Mouse (Mus musculus) forebrain, embryonic 16.5 days (tissue): ENCODE measurements around the gene Hsd17b3. TPM values are rescaled to one million over a fixed set of nuclear protein-coding genes. Genes with fewer than 3 reads are reported as not detected.
"Not testable (repeated sequence)": the region's sequence is repeated elsewhere in the genome, so short reads cannot be mapped to it uniquely, and the experiment has no call there.

ENCODE experiments used
- ATAC-seq: fragments of 200-750 bp; cut with Nextera tagmentation; 2 replicates; pipeline ENCODE4 v1.8.0; 2017; ENCODE audit warnings: mild to moderate bottlenecking, moderate library complexity
- H3K27ac ChIP-seq: fragments of 300-500 bp; sonication (generic); 2 replicates; pipeline ENCODE4 v1.5.1; 2014; ENCODE audit warnings: low read length, control low read depth
- H3K27me3 ChIP-seq: fragments of 300-500 bp; sonication (generic); replicated peaks from 2 replicates; pipeline ENCODE4 v1.6.1; 2014; ENCODE audit warnings: low read length; ENCODE audit not compliant: control insufficient read depth, insufficient read depth
- H3K36me3 ChIP-seq: fragments of 300-500 bp; sonication (generic); 2 replicates; pipeline ENCODE4 v1.6.1; 2014; ENCODE audit not compliant: control insufficient read depth, insufficient read depth
- H3K4me1 ChIP-seq: fragments of 300-500 bp; sonication (generic); replicated peaks from 2 replicates; pipeline ENCODE4 v1.6.1; 2014; ENCODE audit warnings: low read length; ENCODE audit not compliant: control insufficient read depth, insufficient read depth
- H3K4me2 ChIP-seq: fragments of 300-500 bp; sonication (generic); 2 replicates; pipeline ENCODE4 v1.6.1; 2014; ENCODE audit warnings: mild to moderate bottlenecking, low read length, control low read depth
- H3K4me3 ChIP-seq: fragments of 300-500 bp; sonication (generic); replicated peaks from 2 replicates; pipeline ENCODE4 v1.5.1; 2014; ENCODE audit warnings: mild to moderate bottlenecking, low read length, control low read depth
- H3K9ac ChIP-seq: fragments of 300-500 bp; sonication (generic); replicated peaks from 2 replicates; pipeline ENCODE4 v1.6.1; 2014; ENCODE audit warnings: low read depth, low read length, control low read depth
- H3K9me3 ChIP-seq: fragments of 300-500 bp; sonication (generic); 2 replicates; pipeline ENCODE4 v1.6.1; 2016; ENCODE audit warnings: low read length; ENCODE audit not compliant: control insufficient read depth
- WGBS: fragments of 180-500 bp; shearing (Covaris S2); extraction: QIAGEN DNeasy Blood & Tissue Kit; methylation state at CpG from one replicate; pipeline ENCODE4 v1.1.7; 2014; 5-methylcytosine and 5-hydroxymethylcytosine counted together
- polyA plus RNA-seq: library from polyadenylated mRNA; unstranded; fragments of >200 nt; fragmentation: Nextera tagmentation; extraction: Ambion mirVana; gene quantifications from 2 replicates; pipeline ENCODE4 v1.2.1, GENCODE M21; 2015

Gene Hsd17b3
- polyA plus RNA-seq, 1 experiment from 2014 or later = not detected

GRCm38 (mm10) chr13:64060935-64061506 is 28.0 kb downstream of the Hsd17b3 start:
- no peak overlapping the region for H3K4me2 ChIP-seq
- no peak for ATAC-seq
- H3K27ac ChIP-seq = no peak overlapping the region
- H3K4me1 ChIP-seq = no peaks in the 10 kb centered on the region
- WGBS = 72% methylated on average over 5 of the region's 5 CpGs
- H3K9ac ChIP-seq = no peak overlapping the region
- no peak overlapping the region for H3K4me3 ChIP-seq
- no peaks in the 10 kb centered on the region for H3K9me3 ChIP-seq
- H3K27me3 ChIP-seq = no peaks in the 10 kb centered on the region
- H3K36me3 ChIP-seq = no peaks in the 10 kb centered on the region

DNA sequence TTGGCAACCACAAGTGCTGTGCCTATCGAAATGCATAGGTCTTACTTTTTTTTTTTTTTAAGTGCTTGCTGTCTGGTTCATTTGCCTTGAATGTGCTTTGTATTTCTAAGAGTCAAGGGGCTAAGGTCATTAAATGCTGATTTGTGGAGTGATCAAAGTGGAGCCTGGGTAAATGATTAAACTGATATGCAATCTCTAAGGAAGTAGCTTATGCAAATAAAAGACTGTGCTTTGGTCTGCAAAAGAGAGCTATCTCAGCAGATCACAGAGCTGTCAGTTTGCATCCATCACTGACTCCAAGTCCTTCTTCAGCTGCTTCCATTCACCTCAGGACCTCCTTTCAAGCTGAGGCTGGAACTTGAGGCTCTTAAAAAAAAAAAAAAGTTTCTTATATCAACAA is 35.1 kb downstream of the Hsd17b3 start:
- Histone ChIP-seq H3K9me3 (peaks cover 4% of the 10 kb centered on the region; the same call in 1 of the 2 replicates), H3K9ac (no peak overlapping the region), H3K4me3 (no peak overlapping the region), H3K27me3 (no peaks in the 10 kb centered on the region), H3K36me3 (no peaks in the 10 kb centered on the region), H3K4me1 (no peaks in the 10 kb centered on the region), H3K27ac (no peak overlapping the region), H3K4me2 (no peak overlapping the region)
- no peak for ATAC-seq
- 80% methylated on average over 1 of the region's 1 CpGs for WGBS

- H3K4me3 ChIP-seq, H3K27ac ChIP-seq, H3K4me2 ChIP-seq, H3K27me3 ChIP-seq, H3K9me3 ChIP-seq, ATAC-seq, H3K4me1 ChIP-seq, H3K9ac ChIP-seq, H3K36me3 ChIP-seq: not testable (repeated sequence)
- WGBS = 88% methylated on average over 2 of the region's 2 CpGs
Observed at GRCm38 (mm10) chr13:64052281-64052680, 36.7 kb downstream of the Hsd17b3 start.

DNA sequence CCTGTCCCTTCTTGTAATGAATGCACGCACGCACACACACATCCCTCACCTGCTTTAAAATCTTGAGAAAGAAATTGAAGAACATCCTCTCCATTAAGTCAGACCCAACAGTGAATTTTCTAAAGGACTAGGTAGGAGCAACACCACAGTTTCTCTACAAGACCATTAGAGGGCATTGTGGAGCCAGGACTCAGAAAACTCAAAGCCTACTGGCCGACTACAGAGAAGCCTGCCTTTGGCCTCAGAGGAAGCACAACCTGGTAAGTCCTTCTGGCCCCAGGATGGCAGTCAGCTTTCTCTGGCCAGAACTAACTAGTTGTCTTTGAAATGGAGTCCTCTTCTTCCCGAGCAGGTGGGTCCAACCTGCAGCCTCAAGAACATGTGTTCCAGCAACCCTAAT is 38.1 kb downstream of the Hsd17b3 start:
- Histone ChIP-seq H3K9me3 (peaks cover 4% of the 10 kb centered on the region; the same call in 1 of the 2 replicates), H3K36me3 (no peaks in the 10 kb centered on the region), H3K9ac (no peak overlapping the region), H3K27me3 (no peaks in the 10 kb centered on the region), H3K4me1 (no peaks in the 10 kb centered on the region), H3K4me2 (no peak overlapping the region), H3K4me3 (no peak overlapping the region), H3K27ac (no peak overlapping the region)
- 69% methylated on average over 4 of the region's 4 CpGs for WGBS
- no peak for ATAC-seq

DNA sequence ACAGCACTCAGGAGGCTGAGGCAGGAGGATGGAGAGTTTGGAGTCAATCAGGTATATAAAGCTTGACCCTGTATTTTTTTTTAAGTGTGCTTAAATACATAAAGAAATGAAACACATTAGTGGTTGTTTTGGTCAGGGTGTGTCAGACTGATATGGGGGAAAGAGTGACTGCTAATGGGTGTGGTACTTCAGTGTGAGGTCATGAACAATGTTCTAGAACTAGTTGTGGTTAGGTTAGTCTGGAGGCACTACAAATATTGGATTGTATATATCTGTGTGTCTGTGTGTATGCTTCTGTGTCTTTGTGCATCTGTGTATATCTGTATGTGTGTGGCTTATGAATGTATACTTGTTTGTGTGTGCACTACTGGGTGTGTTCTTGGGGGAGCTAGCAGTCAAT is 39.5 kb downstream of the Hsd17b3 start:
- Histone ChIP-seq H3K36me3 (no peaks in the 10 kb centered on the region), H3K9me3 (0 out of 2 replicates have a peak, but pooled peaks cover 4% of the 10 kb centered on the region), H3K4me3 (no peak overlapping the region), H3K27ac (no peak overlapping the region), H3K9ac (no peak overlapping the region), H3K4me1 (no peaks in the 10 kb centered on the region), H3K27me3 (no peaks in the 10 kb centered on the region), H3K4me2 (no peak overlapping the region)
- no peak for ATAC-seq

DNA sequence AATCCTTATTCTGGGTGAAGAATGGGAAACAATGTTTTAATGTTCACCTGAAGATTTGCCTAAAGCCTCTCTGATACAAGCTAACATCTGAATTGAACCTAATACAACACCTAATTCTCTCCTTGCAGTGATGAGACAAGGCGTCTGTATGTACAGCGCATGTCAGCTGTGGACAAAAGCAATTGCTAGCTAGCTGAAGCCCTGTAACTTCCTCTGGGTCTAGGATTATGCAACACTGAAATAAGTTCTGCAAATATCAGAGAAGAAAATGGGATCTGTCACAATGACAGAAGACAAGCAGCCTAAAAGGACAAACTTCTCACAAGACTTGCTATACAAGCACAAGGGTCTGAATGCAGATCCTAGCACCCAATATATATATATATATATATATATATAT is 40.6 kb downstream of the Hsd17b3 start:
- no peak for ATAC-seq
- 88% methylated on average over 2 of the region's 2 CpGs for WGBS
- H3K4me1 ChIP-seq = no peaks in the 10 kb centered on the region

DNA sequence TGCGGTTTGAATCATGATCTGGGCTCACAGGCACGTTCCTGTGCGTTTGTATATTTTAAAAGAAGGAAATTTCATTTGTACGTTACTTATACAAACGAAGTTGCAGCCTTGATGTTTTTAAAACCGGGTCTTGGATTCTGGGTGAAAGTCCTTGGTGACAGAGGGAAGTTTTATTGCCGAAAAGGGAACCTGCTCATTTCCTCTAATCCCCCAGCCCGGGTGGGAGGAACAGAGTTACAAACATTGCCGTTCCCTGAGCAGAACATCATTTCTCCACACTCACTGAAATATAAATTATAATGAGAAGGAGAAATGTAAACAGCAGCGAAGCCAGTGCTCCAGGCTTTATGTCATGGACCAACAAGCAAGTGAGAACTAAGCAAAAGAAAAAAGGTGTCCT is 49.1 kb downstream of the Hsd17b3 start:
- no peak for ATAC-seq
- no peak overlapping the region for H3K4me3 ChIP-seq
- H3K9me3 ChIP-seq = no peaks in the 10 kb centered on the region
- 0 out of 2 replicates have a peak, but pooled peaks cover 5% of the 10 kb centered on the region for H3K27me3 ChIP-seq
- no peak overlapping the region for H3K9ac ChIP-seq
- 83% methylated on average over 10 of the region's 10 CpGs for WGBS
- H3K27ac ChIP-seq = no peak overlapping the region
- no peaks in the 10 kb centered on the region for H3K4me1 ChIP-seq
- no peaks in the 10 kb centered on the region for H3K36me3 ChIP-seq
- no peak overlapping the region for H3K4me2 ChIP-seq

More for the DNA sequence above, 40.6 kb downstream of the Hsd17b3 start:
- Histone ChIP-seq H3K9me3 (0 out of 2 replicates have a peak, but pooled peaks cover 4% of the 10 kb centered on the region), H3K4me3 (no peak overlapping the region), H3K27me3 (no peaks in the 10 kb centered on the region), H3K36me3 (no peaks in the 10 kb centered on the region), H3K9ac (no peak overlapping the region), H3K27ac (no peak overlapping the region), H3K4me2 (no peak overlapping the region)

- Histone ChIP-seq H3K4me1 (no peaks in the 10 kb centered on the region), H3K9me3 (no peaks in the 10 kb centered on the region), H3K27me3 (peaks cover 5% of the 10 kb centered on the region; the same call in 1 of the 2 replicates), H3K27ac (no peak overlapping the region), H3K4me3 (no peak overlapping the region), H3K36me3 (no peaks in the 10 kb centered on the region), H3K4me2 (no peak overlapping the region), H3K9ac (no peak overlapping the region)
- ATAC-seq = no peak
Observed at GRCm38 (mm10) chr13:64038114-64038513, 50.9 kb downstream of the Hsd17b3 start.

DNA sequence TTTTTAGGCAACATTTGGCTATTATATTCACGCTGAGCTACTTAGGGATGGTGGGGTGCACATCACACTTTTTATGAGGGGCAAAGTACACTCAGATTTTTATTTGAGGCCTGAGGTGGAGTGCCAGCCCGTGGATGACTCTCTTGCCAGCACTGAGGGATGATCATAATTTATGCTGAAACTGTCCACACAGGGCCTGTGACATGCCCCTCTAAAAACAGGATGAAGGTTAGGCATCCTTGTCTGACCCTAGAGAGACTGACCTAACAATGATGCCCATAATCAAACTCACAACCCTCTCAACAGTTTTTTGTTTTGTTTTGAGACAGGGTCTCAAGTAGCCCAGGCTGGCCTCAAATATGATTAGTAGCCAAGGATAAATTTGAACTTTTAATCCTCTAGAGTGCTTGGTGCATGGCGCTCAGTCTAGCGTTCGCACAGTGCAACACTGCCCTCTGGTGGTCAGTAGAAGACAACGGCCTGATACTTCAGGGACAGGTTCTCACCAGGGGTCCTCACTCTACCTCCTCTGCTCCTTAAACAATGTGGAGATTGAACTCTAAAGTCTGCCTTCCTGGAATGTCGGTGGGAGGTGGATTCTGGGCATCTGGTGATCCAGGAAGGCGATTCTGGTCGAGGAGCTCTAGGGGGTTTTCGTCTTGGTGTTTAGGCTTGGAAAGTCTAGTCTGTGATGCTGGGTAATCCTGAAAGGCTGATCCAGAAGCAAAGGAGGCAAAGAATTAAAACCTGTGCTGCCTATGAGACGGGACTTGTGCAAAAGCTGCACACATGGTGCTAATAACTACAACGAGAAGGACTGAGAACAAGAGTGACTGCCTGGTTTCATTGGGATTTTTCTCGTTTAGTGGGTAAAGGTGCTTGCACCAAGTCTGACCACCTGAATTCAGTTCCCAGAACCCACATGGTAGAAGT is 52.7 kb downstream of the Hsd17b3 start:
- peak; percentile 92 for ATAC-seq
- no peaks in the 10 kb centered on the region for H3K9me3 ChIP-seq
- H3K36me3 ChIP-seq = no peaks in the 10 kb centered on the region
- WGBS = 19% methylated on average over 13 of the region's 13 CpGs
- peaks cover 5% of the 10 kb centered on the region; the same call in 1 of the 2 replicates for H3K27me3 ChIP-seq
- H3K27ac ChIP-seq = no peak overlapping the region
- H3K4me1 ChIP-seq = no peaks in the 10 kb centered on the region
- no peak overlapping the region for H3K4me2 ChIP-seq
- H3K4me3 ChIP-seq = no peak overlapping the region
- H3K9ac ChIP-seq = no peak overlapping the region
